Mouse (Mus musculus): ENCODE results near the gene Riox1. TPM values are rescaled to one million over a fixed set of nuclear protein-coding genes. Genes with fewer than 3 reads are reported as not detected.

The Riox1 gene
- polyA plus RNA-seq, 1 experiment = 16.4 TPM

DNA sequence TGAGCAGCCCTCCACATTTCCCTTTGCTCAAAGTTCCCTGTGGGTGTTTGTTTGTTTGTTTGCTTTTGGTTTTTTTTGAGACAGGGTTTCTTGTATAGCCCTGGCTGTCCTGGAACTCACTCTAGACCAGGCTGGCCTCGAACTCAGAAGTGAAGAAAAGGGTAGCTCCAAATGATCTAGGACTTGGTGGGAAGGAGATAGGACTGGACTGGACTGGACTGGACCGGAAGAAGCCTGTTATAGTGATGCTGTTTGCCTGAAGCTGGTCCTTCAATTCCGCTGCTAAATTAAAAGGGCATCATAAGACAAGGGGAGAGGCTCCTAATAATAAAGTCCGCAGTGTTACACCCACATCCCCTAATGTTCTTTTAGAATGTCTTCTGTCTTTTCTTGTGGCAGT, 38.1 kb downstream of the Riox1 start:
- peak; percentile 29 for DNase-seq (ENCODE audit: low read depth)
- TF ChIP-seq POLR2A (IDR thresholded peaks at IDR 0.05; ENCODE audit: borderline replicate concordance, extremely low read depth, insufficient read depth, insufficient read length, poor library complexity, severe bottlenecking) (no peak), CTCF (IDR thresholded peaks at IDR 0.05; ENCODE audit: borderline replicate concordance, extremely low read depth, insufficient read depth, insufficient read length) (no peak)

DNA sequence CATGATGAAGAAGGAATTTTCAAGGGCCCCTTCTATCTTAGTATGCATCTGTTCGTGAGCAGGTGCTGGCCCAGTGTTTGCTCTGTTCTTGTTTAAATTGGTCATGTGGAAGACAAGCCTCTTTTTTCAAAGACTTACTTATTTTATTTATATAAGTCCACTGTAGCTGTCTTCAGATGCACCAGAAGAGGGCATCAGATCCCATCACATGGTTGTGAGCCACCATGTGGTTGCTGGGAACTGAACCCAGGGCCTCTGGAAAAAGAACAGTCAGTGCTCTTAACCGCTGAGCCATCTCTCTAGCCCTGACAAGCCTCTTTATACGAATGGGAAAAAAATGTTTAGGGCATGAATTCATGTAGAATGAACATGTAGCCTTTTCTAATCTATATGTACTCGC, 39.0 kb downstream of the Riox1 start:
- TF ChIP-seq POLR2A (IDR thresholded peaks at IDR 0.05; ENCODE audit: borderline replicate concordance, extremely low read depth, insufficient read depth, insufficient read length, poor library complexity, severe bottlenecking) (no peak), CTCF (IDR thresholded peaks at IDR 0.05; ENCODE audit: borderline replicate concordance, extremely low read depth, insufficient read depth, insufficient read length) (no peak)
- no peak for DNase-seq (ENCODE audit: low read depth)

DNA sequence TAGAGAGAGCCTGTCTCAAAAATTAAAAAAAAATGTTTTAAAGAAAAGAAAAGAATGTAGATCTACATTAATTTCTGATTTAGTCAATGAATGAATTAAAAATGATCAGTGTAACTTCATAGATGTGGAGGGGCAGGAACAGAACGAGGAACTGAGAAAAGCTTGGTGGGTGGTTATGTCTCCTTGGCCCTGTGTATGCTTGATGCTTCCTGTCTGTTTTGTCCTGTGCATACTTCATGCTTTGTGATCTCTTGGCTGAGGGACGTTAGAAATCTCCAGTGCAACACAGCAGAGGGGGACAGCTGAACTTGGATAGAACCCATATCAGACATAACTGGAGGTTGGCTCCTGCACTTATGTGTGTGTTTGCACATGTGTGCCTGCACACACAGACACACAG, 46.8 kb downstream of the Riox1 start:
- TF ChIP-seq POLR2A (IDR thresholded peaks at IDR 0.05; ENCODE audit: borderline replicate concordance, extremely low read depth, insufficient read depth, insufficient read length, poor library complexity, severe bottlenecking) = no peak
- TF ChIP-seq CTCF (IDR thresholded peaks at IDR 0.05; ENCODE audit: borderline replicate concordance, extremely low read depth, insufficient read depth, insufficient read length) = no peak
- no peak for DNase-seq (ENCODE audit: low read depth)

GRCm38 (mm10) chr12:83998341-83999107, 48.1 kb downstream of the Riox1 start:
- TF ChIP-seq CTCF (IDR thresholded peaks at IDR 0.05; ENCODE audit: borderline replicate concordance, extremely low read depth, insufficient read depth, insufficient read length) (no peak), POLR2A (IDR thresholded peaks at IDR 0.05; ENCODE audit: borderline replicate concordance, extremely low read depth, insufficient read depth, insufficient read length, poor library complexity, severe bottlenecking) (no peak)
- peak; percentile 69 for DNase-seq (ENCODE audit: low read depth)

- peak; percentile 30 for DNase-seq (ENCODE audit: low read depth)
These were observed 48.8 kb downstream of the Riox1 start for GRCm38 (mm10) chr12:83999237-83999636.

DNA sequence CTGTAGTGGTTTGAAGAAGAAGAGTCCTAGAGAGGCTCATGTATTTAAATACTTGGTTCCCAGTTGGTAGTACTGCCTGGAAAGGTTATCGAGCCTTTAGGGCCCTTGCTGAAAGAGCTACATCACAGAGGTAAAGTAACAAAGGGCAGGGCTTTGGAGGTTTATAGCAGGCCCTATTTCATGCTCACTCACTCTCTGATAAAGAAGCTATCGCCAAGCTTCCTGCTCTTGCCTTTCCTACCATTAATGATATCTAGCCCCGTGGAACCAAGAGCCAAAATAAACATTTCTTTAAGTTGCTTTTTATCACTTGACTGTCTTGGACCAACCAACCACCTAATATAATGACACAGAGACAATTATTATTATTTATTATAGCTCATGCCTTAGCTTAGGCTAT, 50.0 kb downstream of the Riox1 start:
- no peak for DNase-seq (ENCODE audit: low read depth)
- TF ChIP-seq POLR2A (IDR thresholded peaks at IDR 0.05; ENCODE audit: borderline replicate concordance, extremely low read depth, insufficient read depth, insufficient read length, poor library complexity, severe bottlenecking) (no peak), CTCF (IDR thresholded peaks at IDR 0.05; ENCODE audit: borderline replicate concordance, extremely low read depth, insufficient read depth, insufficient read length) (no peak)

Other genes starting within 250 kb of the Riox1 start
- gene Papln, start 187.0 kb upstream of the Riox1 start, polyA plus RNA-seq (2012; rRNA removed) = 0.77 and 0.85 TPM in 2 replicates
- gene Numb, start 28.7 kb upstream of the Riox1 start, polyA plus RNA-seq (2012; rRNA removed) = 36.7 and 44.7 TPM in 2 replicates
- not detected in 2 replicates for gene Heatr4, start 34.2 kb downstream of the Riox1 start, polyA plus RNA-seq (2012; rRNA removed)
- gene Acot2, start 37.3 kb downstream of the Riox1 start, polyA plus RNA-seq (2012; rRNA removed) = 3.1 and 4.5 TPM in 2 replicates
- gene Acot1, start 58.9 kb downstream of the Riox1 start, polyA plus RNA-seq (2012; rRNA removed) = 45.3 and 47.0 TPM in 2 replicates
- 0.21 and 0.45 TPM in 2 replicates for gene Acot4, start 87.8 kb downstream of the Riox1 start, polyA plus RNA-seq (2012; rRNA removed)
- gene Gm49366, start 88.3 kb downstream of the Riox1 start, polyA plus RNA-seq (2012; rRNA removed) = 0.49 TPM in 1 of 2 replicates, not detected in the other
- gene Acot3, start 101.5 kb downstream of the Riox1 start, polyA plus RNA-seq (2012; rRNA removed) = 0.21 and 0.36 TPM in 2 replicates
- gene Acot5, start 118.7 kb downstream of the Riox1 start, polyA plus RNA-seq (2012; rRNA removed) = 0.07 TPM in 1 of 2 replicates, not detected in the other
- 2.8 and 3.0 TPM in 2 replicates for gene Acot6, start 150.0 kb downstream of the Riox1 start, polyA plus RNA-seq (2012; rRNA removed)
- gene Dnal1, start 163.8 kb downstream of the Riox1 start, polyA plus RNA-seq (2012; rRNA removed) = 15.6 and 20.2 TPM in 2 replicates
- gene Pnma1, start 197.9 kb downstream of the Riox1 start, polyA plus RNA-seq (2012; rRNA removed) = 3.2 TPM in 2 replicates